Mouse (Mus musculus): Measurements from ENCODE around the gene Nosip. TPM values are rescaled to one million over a fixed set of nuclear protein-coding genes. Genes with fewer than 3 reads are reported as not detected.
"Not testable (repeated sequence)": the region's sequence is repeated elsewhere in the genome, so short reads cannot be mapped to it uniquely, and the experiment has no call there.

Gene Nosip
- total RNA-seq, 2 experiments from 2014 or later: 47.3 to 48.3 TPM

GRCm38 (mm10) chr7:45086084-45086483 lies 23.9 kb downstream of the Nosip start:
- DNase-seq (ENCODE audit: low spot score in 2 of 2): no peak

GRCm38 (mm10) chr7:45088597-45088996 lies 26.4 kb downstream of the Nosip start:
- no peak for DNase-seq (ENCODE audit: low spot score in 2 of 2)

GRCm38 (mm10) chr7:45090251-45090977 lies 28.2 kb downstream of the Nosip start:
- no peak for DNase-seq (ENCODE audit: low spot score in 2 of 2)

DNA sequence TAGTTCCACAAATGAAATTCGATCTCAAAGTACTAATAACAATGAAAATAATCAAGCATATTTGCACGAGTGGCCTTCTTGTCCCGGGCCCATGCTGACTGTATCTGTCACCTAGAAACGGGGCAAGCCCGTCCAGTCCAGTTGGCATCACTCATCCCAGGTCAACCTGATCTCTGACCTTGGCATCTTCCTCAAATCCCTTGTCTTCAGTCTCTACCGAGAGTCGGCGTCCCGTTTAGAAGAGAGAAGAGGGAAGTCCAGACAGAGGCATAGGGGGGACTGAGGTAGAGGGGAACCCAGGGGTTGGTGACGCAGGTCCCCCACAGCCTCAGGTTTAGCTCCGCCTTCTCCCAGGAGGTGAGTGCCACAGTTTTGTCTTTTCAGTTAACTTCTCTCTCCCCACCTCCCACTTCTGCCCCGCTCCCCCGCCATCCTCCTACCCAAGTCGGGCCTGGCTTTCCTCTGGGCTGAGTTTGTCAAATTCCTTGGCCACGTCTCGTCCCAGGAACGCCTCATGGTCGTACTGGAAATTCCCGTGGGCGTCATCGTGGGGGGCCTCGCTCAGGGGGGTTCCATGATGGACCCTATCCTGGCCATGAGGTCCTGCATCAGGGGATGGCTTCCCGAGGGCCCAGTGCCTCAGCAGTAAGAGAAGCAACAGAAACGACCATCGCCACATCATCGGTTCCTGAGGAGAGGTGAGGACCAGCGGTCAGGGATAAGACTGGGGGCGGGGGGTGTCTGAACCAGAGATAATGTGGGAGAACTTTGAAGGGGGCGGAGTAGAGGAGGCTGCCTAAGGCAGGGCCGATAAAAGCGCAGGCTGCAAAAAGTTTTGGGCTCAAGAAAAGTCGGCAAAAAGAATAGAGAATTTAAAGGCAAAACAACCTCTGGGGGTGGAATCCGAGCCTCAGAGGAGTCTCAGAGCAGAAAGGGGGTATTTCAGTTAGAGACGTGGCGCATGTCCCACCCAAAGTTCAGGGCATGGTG lies 29.1 kb downstream of the Nosip start:
- DNase-seq (ENCODE audit: low spot score in 2 of 2): peak in 1 of 2 experiments; percentile 55

GRCm38 (mm10) chr7:45092048-45092447 lies 29.8 kb downstream of the Nosip start, which contains the start of gene Rcn3:
Gene Rcn3, minus strand, starts transcription at chr7:45092221.
- DNase-seq (ENCODE audit: low spot score in 2 of 2): peak; percentile 87 to 94

DNA sequence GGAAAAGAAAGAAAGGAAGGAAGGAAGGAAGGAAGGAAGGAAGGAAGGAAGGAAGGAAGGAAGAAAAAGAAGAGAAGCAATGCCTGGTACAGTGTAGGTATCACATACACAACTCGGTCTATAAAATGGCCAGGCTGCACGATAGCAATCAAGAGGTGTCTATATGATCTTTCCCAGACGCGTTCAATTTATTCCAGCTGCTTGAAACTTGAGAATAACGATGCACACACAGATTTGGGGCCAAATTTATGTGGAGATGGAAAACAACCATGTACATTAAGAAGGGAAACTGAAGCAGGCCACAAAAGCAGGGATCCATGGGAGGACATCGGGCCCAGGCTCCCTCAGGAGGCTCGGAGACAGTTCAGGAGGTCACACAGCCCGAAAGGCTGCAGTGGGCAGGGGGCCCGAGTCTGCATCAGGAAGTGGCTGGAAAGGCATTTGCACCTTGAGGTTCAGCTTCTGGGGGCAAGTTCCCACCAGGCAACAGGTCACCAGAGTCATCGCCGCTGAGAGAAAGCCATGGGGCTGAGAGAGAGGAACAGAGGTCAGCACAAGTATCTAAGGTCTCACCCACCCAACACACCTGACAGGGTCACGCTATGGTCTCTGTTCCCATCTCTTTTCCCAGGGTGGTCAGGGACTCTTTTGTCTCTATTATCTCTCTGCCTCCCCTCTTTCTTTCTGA lies 30.7 kb downstream of the Nosip start:
- DNase-seq (ENCODE audit: low spot score in 2 of 2): no peak

DNA sequence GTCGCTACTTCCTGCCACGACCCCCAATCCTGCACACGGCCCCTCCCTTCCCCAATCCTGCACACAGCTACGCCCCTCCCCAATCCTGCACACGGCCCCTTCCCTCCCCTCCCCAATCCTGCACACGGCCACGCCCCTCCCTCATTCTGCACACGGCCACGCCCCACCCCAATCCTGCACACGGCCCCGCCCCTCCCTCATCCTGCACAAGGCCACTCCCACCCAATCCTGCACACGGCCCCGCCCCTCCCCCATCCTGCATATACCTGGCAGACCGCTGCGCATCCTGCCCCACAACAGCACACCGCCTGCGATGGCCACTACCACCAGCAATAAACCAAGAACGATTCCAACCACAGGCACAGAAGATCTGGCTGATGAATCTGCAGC lies 31.3 kb downstream of the Nosip start:
- DNase-seq (ENCODE audit: low spot score in 2 of 2): no peak

DNA sequence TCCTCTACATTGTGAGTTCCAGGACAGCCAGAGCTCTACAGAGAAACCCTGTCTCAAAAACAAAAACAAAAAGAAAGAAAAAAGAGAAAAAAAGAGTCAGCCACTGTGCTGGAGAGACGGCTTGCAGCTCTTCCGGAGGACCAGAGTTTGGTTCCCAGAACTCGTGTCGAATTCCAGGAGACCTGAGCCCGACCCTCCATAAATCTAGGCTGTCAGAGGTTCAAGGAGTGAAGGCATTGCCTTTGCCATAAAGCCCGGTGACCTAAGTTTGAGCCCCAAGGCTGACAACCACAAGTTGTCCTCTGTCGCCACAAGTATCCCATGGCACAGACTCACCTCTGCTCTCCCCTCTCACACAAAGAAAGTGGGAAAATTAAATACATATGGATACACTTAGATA lies 31.9 kb downstream of the Nosip start:
- DNase-seq (ENCODE audit: low spot score in 2 of 2): no peak

GRCm38 (mm10) chr7:45095367-45095766 lies 33.1 kb downstream of the Nosip start:
- DNase-seq (ENCODE audit: low spot score in 2 of 2): no peak

DNA sequence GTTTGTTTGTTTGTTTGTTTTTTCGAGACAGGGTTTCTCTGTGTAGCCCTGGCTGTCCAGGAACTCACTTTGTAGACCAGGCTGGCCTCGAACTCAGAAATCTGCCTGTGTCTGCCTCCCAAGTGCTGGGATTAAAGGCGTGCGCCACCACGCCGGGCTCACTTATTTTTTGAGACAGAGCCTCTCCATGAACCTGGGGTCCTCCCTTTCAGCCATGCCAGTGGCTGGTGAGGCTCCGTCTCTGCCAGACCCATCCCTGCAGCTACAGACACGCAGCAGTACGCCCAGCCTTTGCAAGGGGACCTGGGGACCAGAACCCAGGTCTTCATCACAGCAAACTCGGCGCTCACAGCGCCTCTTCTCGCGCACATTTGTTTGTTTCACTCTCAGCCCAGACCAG lies 33.7 kb downstream of the Nosip start:
- not testable (repeated sequence) for DNase-seq (ENCODE audit: low spot score in 2 of 2)

GRCm38 (mm10) chr7:45097479-45097878 lies 35.2 kb downstream of the Nosip start:
- DNase-seq (ENCODE audit: low spot score in 2 of 2): no peak

- no peak for DNase-seq (ENCODE audit: low spot score in 2 of 2)
These were observed 36.5 kb downstream of the Nosip start for GRCm38 (mm10) chr7:45098541-45099240.

DNA sequence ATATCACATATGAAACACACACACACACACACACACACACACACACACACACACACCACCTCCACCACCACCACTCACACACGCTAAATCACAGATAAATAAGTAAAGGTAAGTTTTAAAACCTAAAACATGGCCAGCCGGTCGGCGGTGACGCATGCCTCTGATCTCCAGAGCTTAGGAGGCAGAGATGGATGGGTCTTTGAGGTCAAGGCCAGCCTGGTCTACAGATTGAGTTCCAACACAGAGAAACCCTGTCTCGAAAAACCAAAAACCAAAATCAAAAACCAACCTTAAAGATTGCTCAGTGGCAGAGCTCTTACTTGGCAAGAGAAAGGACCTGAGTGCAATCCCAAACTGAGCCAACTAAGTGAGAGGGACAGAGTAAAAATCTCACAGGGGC lies 37.8 kb downstream of the Nosip start:
- DNase-seq (ENCODE audit: low spot score in 2 of 2): no peak

GRCm38 (mm10) chr7:45102441-45102840 lies 40.2 kb downstream of the Nosip start:
- DNase-seq (ENCODE audit: low spot score in 2 of 2): no peak

- DNase-seq (ENCODE audit: low spot score in 2 of 2): no peak
These were observed 40.8 kb downstream of the Nosip start for GRCm38 (mm10) chr7:45102940-45103585.

DNA sequence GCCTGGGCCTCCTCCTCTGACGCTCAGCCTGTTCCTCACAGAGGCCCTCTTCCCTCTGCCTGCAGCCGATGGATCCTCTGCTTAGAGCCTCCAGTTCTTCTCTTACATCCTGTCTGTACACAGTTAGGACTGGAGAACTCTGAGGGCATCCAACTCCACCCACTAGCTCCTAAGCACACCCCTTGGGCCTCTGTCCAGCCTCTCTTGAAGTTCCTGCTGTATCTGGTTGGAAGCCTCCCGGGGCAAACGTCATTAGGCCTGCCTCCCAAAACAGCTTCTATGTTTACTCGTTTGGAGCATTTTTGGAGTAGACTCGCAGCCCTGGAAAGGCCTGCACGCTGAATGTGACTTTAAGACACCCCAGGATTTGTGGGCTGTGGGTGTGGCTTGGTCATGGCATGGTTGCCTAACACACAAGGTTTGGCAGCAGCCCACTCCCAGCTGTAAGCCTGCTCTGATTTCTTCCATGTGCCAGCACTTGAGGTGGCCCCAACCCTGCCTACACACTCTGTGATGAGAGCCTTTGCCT lies 41.5 kb downstream of the Nosip start, which contains the start of gene Fcgrt:
Gene Fcgrt, minus strand, starts transcription at position 200 of the 529 bp plus-strand sequence.
- peak; percentile 79 to 95 for DNase-seq (ENCODE audit: low spot score in 2 of 2)

DNA sequence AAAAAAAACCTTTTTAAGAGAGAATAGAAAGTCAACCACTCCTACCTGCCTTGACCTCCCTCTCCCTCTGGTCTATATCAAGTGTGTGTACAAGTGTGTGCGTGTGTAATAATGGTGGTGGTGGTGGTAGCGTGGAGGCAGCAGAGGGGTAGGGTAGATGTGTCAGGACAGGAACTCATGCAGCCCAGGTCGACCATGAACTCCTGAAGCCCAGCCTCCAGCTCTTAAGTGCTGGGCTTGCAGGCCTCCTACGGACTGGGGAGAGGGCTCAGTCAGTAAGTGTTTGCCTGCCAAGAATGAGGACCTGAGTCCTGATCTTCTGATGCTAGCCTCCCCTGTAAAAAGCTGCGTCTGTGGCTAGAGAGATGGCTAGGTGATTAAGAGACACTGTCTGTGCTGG lies 42.7 kb downstream of the Nosip start:
- DNase-seq (ENCODE audit: low spot score in 2 of 2): no peak

DNA sequence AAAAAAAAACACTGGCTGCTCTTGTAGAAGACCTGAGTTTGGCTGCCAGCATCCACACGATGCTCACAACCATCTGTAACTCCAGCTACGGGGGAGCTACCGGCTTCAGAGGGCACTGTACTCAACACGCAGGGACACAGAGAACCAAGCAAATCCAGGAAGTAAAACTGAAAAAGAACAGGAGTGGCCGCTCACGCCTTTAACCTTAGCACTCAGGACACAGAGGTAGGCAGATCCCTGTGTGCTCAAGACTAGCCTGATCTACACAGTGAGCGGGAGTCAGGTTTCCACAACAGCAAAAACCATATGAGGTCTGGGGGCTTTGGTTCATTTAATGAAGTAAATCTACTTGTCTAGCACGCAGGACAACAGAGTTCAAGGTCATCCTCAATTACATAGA lies 43.3 kb downstream of the Nosip start:
- no peak for DNase-seq (ENCODE audit: low spot score in 2 of 2)

- no peak for DNase-seq (ENCODE audit: low spot score in 2 of 2)
These were observed 44.2 kb downstream of the Nosip start for GRCm38 (mm10) chr7:45106441-45106840.

- DNase-seq (ENCODE audit: low spot score in 2 of 2): no peak
These were observed 44.9 kb downstream of the Nosip start for GRCm38 (mm10) chr7:45107052-45107645.
